Mouse (Mus musculus) regulatory T cell (primary cell): ENCODE measurements around the gene Ovgp1.

ENCODE experiments used
- in situ Hi-C: fragments of 300-600 bp; cut with MboI, MseI; formaldehyde crosslinking; loops from one replicate; pipeline ENCODE4 v1.15.1; 2025; ENCODE audit warnings: high pct_unique_total_duplicates

Ovgp1 gene

GRCm38 (mm10) chr3:105973411-105973810, at the start of gene Ovgp1:
Ovgp1 (plus strand) TSS chr3:105973711.
- in situ Hi-C loops: no loop called here

GRCm38 (mm10) chr3:105924616-105925015, 48.9 kb upstream of the Ovgp1 start:
- in situ Hi-C loops: no loop called here

- in situ Hi-C loops: no loop called here
These were observed 45.8 kb upstream of the Ovgp1 start for GRCm38 (mm10) chr3:105927561-105928194.

- in situ Hi-C loops: no loop called here
These were observed 45.3 kb upstream of the Ovgp1 start for GRCm38 (mm10) chr3:105928195-105928569.

GRCm38 (mm10) chr3:105928781-105929180, 44.7 kb upstream of the Ovgp1 start:
- in situ Hi-C loops: no loop called here

- in situ Hi-C loops: no loop called here
These were observed 43.7 kb upstream of the Ovgp1 start for GRCm38 (mm10) chr3:105929821-105930220.

- in situ Hi-C loops: no loop called here
These were observed 42.4 kb upstream of the Ovgp1 start for GRCm38 (mm10) chr3:105931095-105931494.

GRCm38 (mm10) chr3:105932240-105933071, 41.1 kb upstream of the Ovgp1 start, which contains the start of gene I830077J02Rik:
I830077J02Rik (minus strand) TSS chr3:105932664.
- in situ Hi-C loops: no loop called here

- in situ Hi-C loops: no loop called here
These were observed 39.6 kb upstream of the Ovgp1 start for GRCm38 (mm10) chr3:105933926-105934325.

GRCm38 (mm10) chr3:105935033-105935432, 38.5 kb upstream of the Ovgp1 start:
- in situ Hi-C loops: no loop called here

GRCm38 (mm10) chr3:105936111-105936510, 37.4 kb upstream of the Ovgp1 start:
- in situ Hi-C loops: no loop called here

GRCm38 (mm10) chr3:105951348-105951747, 22.2 kb upstream of the Ovgp1 start:
- in situ Hi-C loops: loop anchor here (10.0 kb wide), 1 partner anchor 267 kb away; the partner anchor contains the start of gene Ddx20

GRCm38 (mm10) chr3:105957235-105957634, 16.3 kb upstream of the Ovgp1 start:
- in situ Hi-C loops: loop anchor here (10.0 kb wide), 1 partner anchor 272 kb away; the partner anchor contains the start of gene Ddx20

GRCm38 (mm10) chr3:105958204-105958603, 15.3 kb upstream of the Ovgp1 start:
- in situ Hi-C loops: loop anchor here (10.0 kb wide), 1 partner anchor 273 kb away; the partner anchor contains the start of gene Ddx20

GRCm38 (mm10) chr3:105958974-105959580, 14.4 kb upstream of the Ovgp1 start, which contains the start of gene Wdr77:
Wdr77 (plus strand) TSS chr3:105959369.
- in situ Hi-C loops: loop anchor here (10.0 kb wide), 1 partner anchor 274 kb away; the partner anchor contains the start of gene Ddx20

GRCm38 (mm10) chr3:105959585-105959984, 13.9 kb upstream of the Ovgp1 start:
- in situ Hi-C loops: loop anchor here (10.0 kb wide), 1 partner anchor 275 kb away; the partner anchor contains the start of gene Ddx20

GRCm38 (mm10) chr3:105959999-105960398, 13.5 kb upstream of the Ovgp1 start, which contains the start of gene Atp5f1:
Atp5f1 (minus strand) TSS chr3:105960099.
- in situ Hi-C loops: loop anchor here (10.0 kb wide), 1 partner anchor 275 kb away; the partner anchor contains the start of gene Ddx20

GRCm38 (mm10) chr3:105960700-105961099, 12.8 kb upstream of the Ovgp1 start:
- in situ Hi-C loops: no loop called here

- in situ Hi-C loops: no loop called here
These were observed 1.6 kb upstream of the Ovgp1 start for GRCm38 (mm10) chr3:105971831-105972446.

- in situ Hi-C loops: no loop called here
These were observed 663 bp downstream of the Ovgp1 start for GRCm38 (mm10) chr3:105974174-105974573.

- in situ Hi-C loops: loop anchor here (5.0 kb wide), 2 partner anchors 228 to 458 kb away; partner anchors contain the start of gene Chil4
These were observed 16.1 kb downstream of the Ovgp1 start for GRCm38 (mm10) chr3:105989611-105990010.
